Mouse (Mus musculus) right cerebral cortex, postnatal 4 days (tissue): ENCODE data around the gene Fam92b.
A peak's percentile ranks its signal among the peaks of the same experiment; 100 is the strongest.

Source experiments
- DNase-seq: peaks from one replicate; pipeline ENCODE4 v3.0.0-alpha.2; 2022

Gene Fam92b

GRCm38 (mm10) chr8:120189440-120189839 lies 12.2 kb upstream of the Fam92b start:
- DNase-seq: no peak

GRCm38 (mm10) chr8:120188510-120188909 lies 11.2 kb upstream of the Fam92b start:
- no peak for DNase-seq

- no peak for DNase-seq
Measured at GRCm38 (mm10) chr8:120186454-120186853, 9.2 kb upstream of the Fam92b start.

GRCm38 (mm10) chr8:120184850-120185792 lies 7.9 kb upstream of the Fam92b start:
- DNase-seq: peak; percentile 36

GRCm38 (mm10) chr8:120184366-120184765 lies 7.1 kb upstream of the Fam92b start:
- no peak for DNase-seq

- DNase-seq: no peak
Measured at GRCm38 (mm10) chr8:120181861-120182414, 4.7 kb upstream of the Fam92b start.

GRCm38 (mm10) chr8:120181274-120181673 lies 4.0 kb upstream of the Fam92b start:
- DNase-seq: no peak

- DNase-seq: no peak
Measured at GRCm38 (mm10) chr8:120180445-120180970, 3.2 kb upstream of the Fam92b start.

GRCm38 (mm10) chr8:120179027-120179431 lies 1.8 kb upstream of the Fam92b start:
- peak; percentile 99 for DNase-seq

GRCm38 (mm10) chr8:120178124-120178514 lies 853 bp upstream of the Fam92b start:
- DNase-seq: no peak

- no peak for DNase-seq
Measured at GRCm38 (mm10) chr8:120176605-120177004, 661 bp downstream of the Fam92b start.

GRCm38 (mm10) chr8:120174606-120175005 lies 2.7 kb downstream of the Fam92b start:
- DNase-seq: no peak

GRCm38 (mm10) chr8:120173195-120173594 lies 4.1 kb downstream of the Fam92b start:
- no peak for DNase-seq

- DNase-seq: no peak
Measured at GRCm38 (mm10) chr8:120169119-120169518, 8.1 kb downstream of the Fam92b start.

- DNase-seq: peak; percentile 62
Measured at GRCm38 (mm10) chr8:120167821-120168220, 9.4 kb downstream of the Fam92b start.

GRCm38 (mm10) chr8:120167136-120167535 lies 10.1 kb downstream of the Fam92b start:
- DNase-seq: no peak

GRCm38 (mm10) chr8:120164026-120164425 lies 13.2 kb downstream of the Fam92b start:
- DNase-seq: no peak

- DNase-seq: no peak
Measured at GRCm38 (mm10) chr8:120163376-120163775, 13.9 kb downstream of the Fam92b start.

GRCm38 (mm10) chr8:120162404-120162752 lies 14.9 kb downstream of the Fam92b start:
- DNase-seq: no peak

GRCm38 (mm10) chr8:120161658-120162403 lies 15.4 kb downstream of the Fam92b start:
- DNase-seq: no peak

- no peak for DNase-seq
Measured at GRCm38 (mm10) chr8:120160366-120160765, 16.9 kb downstream of the Fam92b start.

GRCm38 (mm10) chr8:120152636-120153035 lies 24.6 kb downstream of the Fam92b start:
- no peak for DNase-seq

GRCm38 (mm10) chr8:120151151-120151550 lies 26.1 kb downstream of the Fam92b start:
- no peak for DNase-seq
